Mouse (Mus musculus) small intestine, adult 2 months (tissue): ENCODE results near the gene Ly9.

ENCODE experiments used
- CTCF ChIP-seq: fragments of 200-500 bp; IDR thresholded peaks from 2 replicates; pipeline ENCODE4 v1.5.1; 2012; ENCODE audit warnings: low read depth, mild to moderate bottlenecking, control low read depth, inconsistent platforms, low read length, moderate library complexity, mixed read lengths; ENCODE audit not compliant: insufficient replicate concordance, insufficient read length; ENCODE audit errors: extremely low read depth
- POLR2A ChIP-seq: fragments of 200-500 bp; IDR thresholded peaks from 2 replicates; pipeline ENCODE4 v1.6.1; 2012; ENCODE audit warnings: low read depth, mild to moderate bottlenecking, control low read depth, inconsistent platforms, low read length, moderate library complexity

DNA sequence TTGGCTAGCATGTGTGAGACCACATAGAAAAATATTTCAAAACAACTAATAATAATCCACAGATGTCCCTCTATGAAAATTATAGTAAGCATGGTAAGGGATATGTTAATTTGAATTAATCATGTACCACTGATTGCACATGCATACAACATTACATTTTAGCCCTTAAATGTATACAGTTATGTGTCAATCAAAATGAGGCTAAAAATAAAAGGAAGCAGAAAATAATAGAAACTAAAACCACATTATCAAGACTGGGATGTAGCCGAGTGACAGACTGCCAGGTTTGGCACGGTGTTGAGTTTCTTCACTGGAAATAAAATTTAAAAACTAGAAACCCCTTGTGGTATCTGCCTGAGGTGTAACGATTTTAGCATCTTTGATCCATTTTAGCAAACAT is 12.4 kb upstream of the Ly9 start:
- TF ChIP-seq CTCF = no peak
- no peak for TF ChIP-seq POLR2A
